Mouse (Mus musculus) cerebellum, adult 2 months (tissue): Measurements from ENCODE around the gene Ncoa1.

Experiments used
- CTCF ChIP-seq: fragments of 200-500 bp; IDR thresholded peaks from 2 replicates; pipeline ENCODE4 v1.5.1; 2011; ENCODE audit warnings: low read depth, mild to moderate bottlenecking, control low read depth, low read length, moderate library complexity, borderline replicate concordance; ENCODE audit not compliant: insufficient read depth
- POLR2A ChIP-seq: fragments of 200-500 bp; IDR thresholded peaks from 2 replicates; pipeline ENCODE4 v1.6.1; 2011; ENCODE audit warnings: low read length, control low read depth, borderline replicate concordance; ENCODE audit not compliant: insufficient read depth

DNA sequence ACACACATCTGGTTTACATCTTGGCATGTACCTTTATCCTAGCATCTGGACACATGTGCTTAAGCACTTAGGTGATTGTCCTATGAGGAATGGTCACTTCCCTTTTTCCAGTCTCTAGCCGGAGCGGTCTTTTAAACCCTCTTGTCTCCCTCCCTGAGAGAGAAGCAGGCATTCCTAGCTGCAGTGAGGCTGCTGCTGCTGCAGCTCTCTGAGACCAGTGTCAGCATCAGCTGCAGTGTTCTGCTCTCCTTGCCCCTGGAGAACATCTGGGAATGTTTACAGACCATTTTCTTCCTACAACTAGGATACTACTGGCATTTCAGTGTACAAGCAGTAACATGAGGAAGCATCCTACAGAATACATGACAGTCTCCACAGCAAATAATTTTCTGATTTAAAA, 133.8 kb downstream of the Ncoa1 start:
- TF ChIP-seq POLR2A (no peak), CTCF (no peak)
